Mouse (Mus musculus): ENCODE data around the gene Pnldc1. TPM values are rescaled to one million over a fixed set of nuclear protein-coding genes. Genes with fewer than 3 reads are reported as not detected.
"Not testable (repeated sequence)": the region's sequence is repeated elsewhere in the genome, so short reads cannot be mapped to it uniquely, and the experiment has no call there.

Gene Pnldc1
- polyA plus RNA-seq (2012; fragmentation: generic; extraction: Trizol), result 0.05 TPM

GRCm38 (mm10) chr17:12909361-12910280 is at the start of gene Pnldc1:
Gene Pnldc1, minus strand, starts transcription at chr17:12910230.
- H3K27me3 ChIP-seq (ENCODE audit: control insufficient read depth, insufficient read depth, insufficient read length), result no peaks in the 10 kb centered on the region
- no peak within 1 kb of the TSS for H3K4me3 ChIP-seq
- H3K79me2 ChIP-seq (ENCODE audit: control insufficient read depth, insufficient read depth), result peaks cover 7% of the 10 kb centered on the region
- no peak within 1 kb of the TSS for H3K4me2 ChIP-seq (ENCODE audit: low read depth)
- peaks cover 27% of the 10 kb centered on the region for H3K36me3 ChIP-seq (ENCODE audit: control insufficient read depth, insufficient read depth)
- H3ac ChIP-seq (ENCODE audit: control insufficient read depth, insufficient read length), result no peak within 1 kb of the TSS
- TF ChIP-seq CEBPB (IDR thresholded peaks at IDR 0.05; ENCODE audit: insufficient read depth, poor library complexity, severe bottlenecking), result no peak
- no peak for TF ChIP-seq USF1 (IDR thresholded peaks at IDR 0.05; ENCODE audit: low read depth)
- TF ChIP-seq TCF3 (IDR thresholded peaks at IDR 0.05; ENCODE audit: insufficient read length, low read depth), result no peak

- Histone ChIP-seq H3K79me2 (ENCODE audit: control insufficient read depth, insufficient read depth) (peaks cover 23% of the 10 kb centered on the region), H3K4me3 (peak overlapping the region; percentile 72), H3K4me2 (ENCODE audit: low read depth) (peak overlapping the region; percentile 49), H3ac (ENCODE audit: control insufficient read depth, insufficient read length) (peak overlapping the region; percentile 46)
- not testable (repeated sequence) for H3K36me3 ChIP-seq (ENCODE audit: control insufficient read depth, insufficient read depth); H3K27me3 ChIP-seq (ENCODE audit: control insufficient read depth, insufficient read depth, insufficient read length)
Observed at GRCm38 (mm10) chr17:12959377-12959776, 49.3 kb upstream of the Pnldc1 start.

GRCm38 (mm10) chr17:12956664-12957063 is 46.6 kb upstream of the Pnldc1 start:
- no peak overlapping the region for H3K4me2 ChIP-seq (ENCODE audit: low read depth)
- peaks cover 14% of the 10 kb centered on the region for H3K36me3 ChIP-seq (ENCODE audit: control insufficient read depth, insufficient read depth)
- H3K79me2 ChIP-seq (ENCODE audit: control insufficient read depth, insufficient read depth), result peaks cover 23% of the 10 kb centered on the region
- no peaks in the 10 kb centered on the region for H3K27me3 ChIP-seq (ENCODE audit: control insufficient read depth, insufficient read depth, insufficient read length)
- TF ChIP-seq TCF3 (IDR thresholded peaks at IDR 0.05; ENCODE audit: insufficient read length, low read depth) (no peak), REST (IDR thresholded peaks at IDR 0.05; ENCODE audit: insufficient read depth, insufficient read length) (no peak), SRF (IDR thresholded peaks at IDR 0.05; ENCODE audit: control insufficient read depth, insufficient read length, low read depth) (no peak), MYOD1 (IDR thresholded peaks at IDR 0.05; ENCODE audit: control insufficient read depth in 1 of 3, insufficient read length in 2 of 3, low read depth in 2 of 3) (no peak), E2F4 (IDR thresholded peaks at IDR 0.05; ENCODE audit: insufficient read depth) (no peak), CEBPB (IDR thresholded peaks at IDR 0.05; ENCODE audit: insufficient read depth, poor library complexity, severe bottlenecking) (no peak), POLR2AphosphoS2 (IDR thresholded peaks at IDR 0.05; ENCODE audit: insufficient read length, low read depth) (no peak), POLR2A (IDR thresholded peaks at IDR 0.05; ENCODE audit: insufficient read length, low read depth) (no peak), TCF12 (IDR thresholded peaks at IDR 0.05; ENCODE audit: insufficient read depth, poor library complexity, severe bottlenecking) (no peak), MYOG (IDR thresholded peaks at IDR 0.05; ENCODE audit: control insufficient read depth in 1 of 3, insufficient read depth in 1 of 3, insufficient read length in 2 of 3, low read depth in 2 of 3) (no peak), MAX (IDR thresholded peaks at IDR 0.05; ENCODE audit: low read depth) (no peak), USF1 (IDR thresholded peaks at IDR 0.05; ENCODE audit: low read depth) (no peak)
- H3K4me3 ChIP-seq, result no peak overlapping the region
- no peak overlapping the region for H3ac ChIP-seq (ENCODE audit: control insufficient read depth, insufficient read length)

GRCm38 (mm10) chr17:12949669-12950068 is 39.6 kb upstream of the Pnldc1 start:
- TF ChIP-seq POLR2AphosphoS2 (IDR thresholded peaks at IDR 0.05; ENCODE audit: insufficient read length, low read depth), result no peak
- no peak for TF ChIP-seq TCF12 (IDR thresholded peaks at IDR 0.05; ENCODE audit: insufficient read depth, poor library complexity, severe bottlenecking)
- TF ChIP-seq E2F4 (IDR thresholded peaks at IDR 0.05; ENCODE audit: insufficient read depth), result no peak
- TF ChIP-seq MYOG (IDR thresholded peaks at IDR 0.05; ENCODE audit: control insufficient read depth in 1 of 3, insufficient read depth in 1 of 3, insufficient read length in 2 of 3, low read depth in 2 of 3), result no peak
- no peak for TF ChIP-seq TCF3 (IDR thresholded peaks at IDR 0.05; ENCODE audit: insufficient read length, low read depth)
- TF ChIP-seq REST (IDR thresholded peaks at IDR 0.05; ENCODE audit: insufficient read depth, insufficient read length), result no peak
- TF ChIP-seq SRF (IDR thresholded peaks at IDR 0.05; ENCODE audit: control insufficient read depth, insufficient read length, low read depth), result no peak
- H3K36me3 ChIP-seq (ENCODE audit: control insufficient read depth, insufficient read depth), result peaks cover 56% of the 10 kb centered on the region

GRCm38 (mm10) chr17:12942459-12943162 is 32.6 kb upstream of the Pnldc1 start:
- H3K4me2 ChIP-seq (ENCODE audit: low read depth), result no peak overlapping the region
- peak; percentile 54 for TF ChIP-seq POLR2AphosphoS2 (IDR thresholded peaks at IDR 0.05; ENCODE audit: insufficient read length, low read depth)
- no peak for TF ChIP-seq CEBPB (IDR thresholded peaks at IDR 0.05; ENCODE audit: insufficient read depth, poor library complexity, severe bottlenecking)
- peaks cover 22% of the 10 kb centered on the region for H3K36me3 ChIP-seq (ENCODE audit: control insufficient read depth, insufficient read depth)
- H3K4me3 ChIP-seq, result no peak overlapping the region
- H3ac ChIP-seq (ENCODE audit: control insufficient read depth, insufficient read length), result no peak overlapping the region
- H3K27me3 ChIP-seq (ENCODE audit: control insufficient read depth, insufficient read depth, insufficient read length), result no peaks in the 10 kb centered on the region
- H3K79me2 ChIP-seq (ENCODE audit: control insufficient read depth, insufficient read depth), result no peaks in the 10 kb centered on the region

More at GRCm38 (mm10) chr17:12949669-12950068, 39.6 kb upstream of the Pnldc1 start:
- Histone ChIP-seq H3K27me3 (ENCODE audit: control insufficient read depth, insufficient read depth, insufficient read length) (no peaks in the 10 kb centered on the region), H3K79me2 (ENCODE audit: control insufficient read depth, insufficient read depth) (no peaks in the 10 kb centered on the region), H3ac (ENCODE audit: control insufficient read depth, insufficient read length) (no peak overlapping the region), H3K4me2 (ENCODE audit: low read depth) (no peak overlapping the region), H3K4me3 (no peak overlapping the region)

Data from myocyte (in vitro differentiated cells).